Mouse (Mus musculus): ENCODE data around the gene Gtsf2. TPM values are rescaled to one million over a fixed set of nuclear protein-coding genes. Genes with fewer than 3 reads are reported as not detected.

Gtsf2 gene
- polyA plus RNA-seq (2011; ENCODE audit: insufficient read depth, insufficient read length, low replicate concordance, missing spikeins), result not detected in 2 replicates

DNA sequence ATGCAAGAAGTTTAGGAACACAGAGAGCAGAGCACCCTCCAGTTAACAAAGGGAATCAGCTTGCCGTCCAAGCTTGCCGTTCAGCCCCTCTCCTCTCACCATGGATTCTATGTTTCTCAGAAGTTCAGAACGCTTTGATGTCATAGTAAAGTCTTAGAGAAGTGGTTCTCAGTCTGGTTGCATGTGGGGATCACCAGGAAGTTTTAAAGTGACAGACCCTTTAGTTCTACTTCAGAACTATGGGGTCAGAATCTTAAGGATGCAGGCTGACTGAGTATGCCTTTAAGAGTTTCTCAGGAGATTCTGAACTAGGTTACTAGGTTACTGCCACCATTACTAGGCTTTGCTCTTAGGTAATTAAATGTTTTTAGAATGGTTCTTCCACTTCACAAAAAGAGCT is at the start of gene Gtsf2:
Gtsf2 (minus strand) TSS at position 101 of the 400 bp plus-strand sequence.
- no peak within 1 kb of the TSS for H3K4me3 ChIP-seq (replicated peaks; ENCODE audit: control insufficient read depth, low read depth, low read length)
- WGBS, result 74% methylated on average over 3 of the region's 3 CpGs
- no peaks in the 10 kb centered on the region for H3K4me1 ChIP-seq (ENCODE audit: control insufficient read depth, insufficient read depth, low read length)
- no peak within 1 kb of the TSS for H3K27ac ChIP-seq (ENCODE audit: control insufficient read depth, insufficient read depth, low read depth, low read length, poor library complexity)
- no peak for TF ChIP-seq POLR2A (IDR thresholded peaks at IDR 0.05; ENCODE audit: borderline replicate concordance, control insufficient read depth, low read depth, low read length)

GRCm38 (mm10) chr15:103496204-103497140 is 48.2 kb upstream of the Gtsf2 start:
- Histone ChIP-seq H3K4me1 (ENCODE audit: control insufficient read depth, insufficient read depth, low read length) (no peaks in the 10 kb centered on the region; the same call in 1 of the 2 replicates), H3K4me3 (replicated peaks; ENCODE audit: control insufficient read depth, low read depth, low read length) (no peak overlapping the region), H3K27ac (ENCODE audit: control insufficient read depth, insufficient read depth, low read depth, low read length, poor library complexity) (no peak overlapping the region)
- 89% methylated on average over 10 of the region's 10 CpGs for WGBS
- no peak for TF ChIP-seq POLR2A (IDR thresholded peaks at IDR 0.05; ENCODE audit: borderline replicate concordance, control insufficient read depth, low read depth, low read length)
- TF ChIP-seq CTCF (IDR thresholded peaks at IDR 0.05; ENCODE audit: control insufficient read depth, insufficient read depth, low read length), result no peak

DNA sequence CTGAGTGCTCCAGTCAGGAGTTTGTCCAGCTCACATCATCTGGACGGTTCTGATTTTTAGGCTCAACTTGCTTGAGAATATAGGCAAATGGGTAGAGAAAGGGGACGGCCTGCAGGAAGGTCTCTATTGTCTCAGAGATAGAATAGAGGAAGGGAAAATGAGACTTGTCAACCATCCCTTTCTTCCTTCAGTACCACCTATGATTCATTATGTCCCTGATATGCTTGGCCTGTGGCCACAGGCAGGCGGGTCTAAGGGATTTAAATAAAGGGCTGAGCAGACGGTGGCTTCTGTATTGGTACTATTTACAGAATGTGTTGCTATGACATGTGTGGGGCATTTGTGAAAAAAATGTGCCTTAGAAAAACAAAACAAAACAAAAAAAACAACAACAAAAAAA is 40.1 kb upstream of the Gtsf2 start:
- WGBS, result 84% methylated on average over 4 of the region's 4 CpGs
- Histone ChIP-seq H3K4me1 (ENCODE audit: control insufficient read depth, insufficient read depth, low read length) (no peaks in the 10 kb centered on the region), H3K27ac (ENCODE audit: control insufficient read depth, insufficient read depth, low read depth, low read length, poor library complexity) (no peak overlapping the region), H3K4me3 (replicated peaks; ENCODE audit: control insufficient read depth, low read depth, low read length) (no peak overlapping the region)
- TF ChIP-seq POLR2A (IDR thresholded peaks at IDR 0.05; ENCODE audit: borderline replicate concordance, control insufficient read depth, low read depth, low read length) (no peak), CTCF (IDR thresholded peaks at IDR 0.05; ENCODE audit: control insufficient read depth, insufficient read depth, low read length) (no peak)

GRCm38 (mm10) chr15:103486658-103487057 is 38.4 kb upstream of the Gtsf2 start:
- 37% methylated on average over 1 of the region's 1 CpGs for WGBS
- TF ChIP-seq CTCF (IDR thresholded peaks at IDR 0.05; ENCODE audit: control insufficient read depth, insufficient read depth, low read length), result no peak
- no peak for TF ChIP-seq POLR2A (IDR thresholded peaks at IDR 0.05; ENCODE audit: borderline replicate concordance, control insufficient read depth, low read depth, low read length)
- Histone ChIP-seq H3K4me1 (ENCODE audit: control insufficient read depth, insufficient read depth, low read length) (no peaks in the 10 kb centered on the region), H3K27ac (ENCODE audit: control insufficient read depth, insufficient read depth, low read depth, low read length, poor library complexity) (no peak overlapping the region), H3K4me3 (replicated peaks; ENCODE audit: control insufficient read depth, low read depth, low read length) (no peak overlapping the region)

GRCm38 (mm10) chr15:103485106-103485505 is 36.8 kb upstream of the Gtsf2 start:
- WGBS, result 82% methylated on average over 3 of the region's 3 CpGs
- no peak for TF ChIP-seq POLR2A (IDR thresholded peaks at IDR 0.05; ENCODE audit: borderline replicate concordance, control insufficient read depth, low read depth, low read length)
- Histone ChIP-seq H3K27ac (ENCODE audit: control insufficient read depth, insufficient read depth, low read depth, low read length, poor library complexity) (no peak overlapping the region), H3K4me1 (ENCODE audit: control insufficient read depth, insufficient read depth, low read length) (no peaks in the 10 kb centered on the region), H3K4me3 (replicated peaks; ENCODE audit: control insufficient read depth, low read depth, low read length) (no peak overlapping the region)

GRCm38 (mm10) chr15:103484490-103484889 is 36.2 kb upstream of the Gtsf2 start:
- WGBS, result 84% methylated on average over 2 of the region's 2 CpGs
- TF ChIP-seq POLR2A (IDR thresholded peaks at IDR 0.05; ENCODE audit: borderline replicate concordance, control insufficient read depth, low read depth, low read length), result no peak
- no peaks in the 10 kb centered on the region for H3K4me1 ChIP-seq (ENCODE audit: control insufficient read depth, insufficient read depth, low read length)
- no peak overlapping the region for H3K4me3 ChIP-seq (replicated peaks; ENCODE audit: control insufficient read depth, low read depth, low read length)
- no peak overlapping the region for H3K27ac ChIP-seq (ENCODE audit: control insufficient read depth, insufficient read depth, low read depth, low read length, poor library complexity)

DNA sequence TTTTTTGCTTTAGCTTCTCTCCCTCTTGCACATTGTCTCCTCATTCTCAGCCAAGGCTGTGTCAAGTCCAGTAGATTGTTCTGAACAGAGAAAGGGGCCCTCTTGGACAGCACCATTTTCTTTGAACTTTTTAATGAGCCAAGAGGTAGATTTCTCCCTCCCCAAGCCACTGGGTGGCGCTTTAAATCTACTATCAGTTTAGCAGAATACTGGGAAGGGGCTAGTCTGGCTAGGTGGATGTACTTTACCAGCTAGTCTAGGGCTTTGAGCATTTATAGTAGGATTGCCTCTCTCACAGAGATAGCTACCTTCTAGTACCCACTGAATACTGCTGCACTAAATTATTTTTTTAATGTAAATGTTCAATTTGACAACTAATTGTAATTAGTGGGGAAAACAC is 34.2 kb upstream of the Gtsf2 start:
- no peak for TF ChIP-seq POLR2A (IDR thresholded peaks at IDR 0.05; ENCODE audit: borderline replicate concordance, control insufficient read depth, low read depth, low read length)
- TF ChIP-seq CTCF (IDR thresholded peaks at IDR 0.05; ENCODE audit: control insufficient read depth, insufficient read depth, low read length), result no peak
- Histone ChIP-seq H3K27ac (ENCODE audit: control insufficient read depth, insufficient read depth, low read depth, low read length, poor library complexity) (no peak overlapping the region), H3K4me3 (replicated peaks; ENCODE audit: control insufficient read depth, low read depth, low read length) (no peak overlapping the region), H3K4me1 (ENCODE audit: control insufficient read depth, insufficient read depth, low read length) (no peaks in the 10 kb centered on the region)
- 69% methylated on average over 1 of the region's 1 CpGs for WGBS

DNA sequence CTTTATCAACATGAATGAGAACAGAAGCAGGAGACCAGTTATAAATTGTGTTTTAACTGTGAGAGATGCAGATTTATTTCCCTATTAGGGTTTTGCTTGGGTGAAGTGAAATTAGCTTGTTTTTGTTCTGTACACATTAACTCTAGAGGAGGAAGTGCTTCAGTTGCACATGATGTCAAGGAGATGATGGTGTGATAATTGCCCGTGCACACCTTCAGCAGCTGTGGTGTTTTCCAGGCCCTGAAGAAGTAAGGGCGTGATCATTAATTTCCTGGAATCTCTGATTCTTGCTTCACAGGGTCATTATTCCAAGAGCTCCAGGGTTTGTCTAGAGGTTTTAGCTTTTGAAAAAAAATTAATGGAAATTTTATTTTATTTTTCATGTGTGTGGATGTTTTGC is 31.9 kb upstream of the Gtsf2 start:
- no peaks in the 10 kb centered on the region for H3K4me1 ChIP-seq (ENCODE audit: control insufficient read depth, insufficient read depth, low read length)
- no peak overlapping the region for H3K4me3 ChIP-seq (replicated peaks; ENCODE audit: control insufficient read depth, low read depth, low read length)
- 68% methylated on average over 2 of the region's 2 CpGs for WGBS
- TF ChIP-seq CTCF (IDR thresholded peaks at IDR 0.05; ENCODE audit: control insufficient read depth, insufficient read depth, low read length) (no peak), POLR2A (IDR thresholded peaks at IDR 0.05; ENCODE audit: borderline replicate concordance, control insufficient read depth, low read depth, low read length) (no peak)
- no peak overlapping the region for H3K27ac ChIP-seq (ENCODE audit: control insufficient read depth, insufficient read depth, low read depth, low read length, poor library complexity)
